Mouse (Mus musculus): Measurements from ENCODE around the gene Tmem163. TPM values are rescaled to one million over a fixed set of nuclear protein-coding genes. Genes with fewer than 3 reads are reported as not detected.

The Tmem163 gene
- polyA plus RNA-seq, 1 experiment from 2014 or later = 1.0 TPM

DNA sequence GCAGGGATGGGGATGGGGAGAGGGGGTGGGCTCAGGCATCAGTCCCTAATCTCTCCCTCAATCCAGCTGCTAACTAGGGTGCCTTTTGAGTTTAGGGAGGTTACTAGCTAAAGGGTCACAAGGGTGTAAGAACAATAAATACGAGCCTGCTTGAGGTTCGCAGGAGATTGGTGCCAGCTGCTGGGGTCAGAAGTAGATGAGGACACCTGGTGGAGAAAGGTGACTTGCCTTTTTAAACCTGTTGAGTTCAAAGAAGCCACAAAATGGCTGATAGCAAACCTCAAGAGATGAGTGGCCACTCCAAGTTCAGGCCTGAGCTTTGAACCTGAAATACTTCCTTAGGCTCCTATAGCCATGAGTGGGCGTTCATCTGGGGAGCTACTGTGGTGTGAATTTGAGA is 237.6 kb downstream of the Tmem163 start:
- H3K4me1 ChIP-seq (ENCODE audit: control insufficient read depth, insufficient read depth, low read length) = peaks cover 7% of the 10 kb centered on the region
- no peaks in the 10 kb centered on the region for H3K27me3 ChIP-seq (ENCODE audit: control insufficient read depth, insufficient read depth, low read length)
- 66% methylated on average over 3 of the region's 3 CpGs for WGBS
- H3K4me2 ChIP-seq (replicated peaks; ENCODE audit: low read depth, low read length) = no peak overlapping the region
- H3K4me3 ChIP-seq (ENCODE audit: low read depth, low read length) = no peak overlapping the region
- H3K27ac ChIP-seq (ENCODE audit: low read length) = no peak overlapping the region
- H3K9ac ChIP-seq (replicated peaks; ENCODE audit: low read depth, low read length) = no peak overlapping the region
- no peak for ATAC-seq (ENCODE audit: insufficient number of reproducible peaks, insufficient read depth, low FRiP score, low read depth)
- H3K9me3 ChIP-seq (ENCODE audit: control insufficient read depth, low read depth, low read length) = no peaks in the 10 kb centered on the region
- no peaks in the 10 kb centered on the region for H3K36me3 ChIP-seq (ENCODE audit: control insufficient read depth, insufficient read depth, low read length)

DNA sequence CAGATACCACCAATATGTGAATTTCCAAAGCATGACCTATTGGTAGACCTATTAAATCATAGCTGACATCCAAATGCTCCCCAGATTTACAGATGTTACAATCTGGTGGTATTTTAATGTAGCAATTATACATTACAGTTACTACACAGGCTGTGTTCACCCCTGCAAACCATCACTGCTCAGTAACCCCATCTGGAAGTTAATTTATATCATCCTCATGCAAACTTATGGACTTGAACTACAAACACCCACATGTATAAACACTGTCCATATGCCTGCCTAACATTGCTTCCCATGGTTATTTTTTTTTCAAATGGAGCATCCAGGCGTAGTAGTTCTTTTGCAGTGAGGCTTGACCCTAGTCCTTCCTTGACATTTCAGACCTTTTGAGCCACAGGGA is 238.3 kb downstream of the Tmem163 start:
- no peak overlapping the region for H3K27ac ChIP-seq (ENCODE audit: low read length)

DNA sequence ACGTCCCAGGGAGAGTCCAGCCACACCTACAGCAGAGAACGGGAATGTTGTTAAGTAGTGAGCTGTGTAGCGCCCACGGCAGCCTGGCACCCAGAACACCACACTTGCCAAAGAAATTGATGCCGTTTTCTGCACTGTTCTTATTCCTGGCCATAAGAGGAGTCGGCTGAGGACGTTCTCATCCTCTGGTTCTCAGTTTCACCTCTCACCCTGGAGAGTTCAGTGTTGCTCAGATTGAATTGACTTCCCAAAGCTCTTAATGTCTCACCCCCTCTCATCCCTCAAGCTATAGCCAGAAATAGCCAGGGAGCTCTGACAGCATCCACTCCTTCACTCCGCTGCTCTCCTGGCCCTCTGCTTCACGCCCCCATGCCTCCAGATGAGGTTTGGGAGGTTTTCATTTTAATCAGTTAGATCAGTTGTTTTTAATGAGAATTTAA is 239.9 kb downstream of the Tmem163 start:
- no peak for ATAC-seq (ENCODE audit: insufficient number of reproducible peaks, insufficient read depth, low FRiP score, low read depth)
- no peaks in the 10 kb centered on the region for H3K27me3 ChIP-seq (ENCODE audit: control insufficient read depth, insufficient read depth, low read length)
- no peak overlapping the region for H3K4me2 ChIP-seq (replicated peaks; ENCODE audit: low read depth, low read length)
- no peak overlapping the region for H3K27ac ChIP-seq (ENCODE audit: low read length)
- 79% methylated on average over 9 of the region's 9 CpGs for WGBS
- peaks cover 7% of the 10 kb centered on the region for H3K4me1 ChIP-seq (ENCODE audit: control insufficient read depth, insufficient read depth, low read length)
- no peaks in the 10 kb centered on the region for H3K9me3 ChIP-seq (ENCODE audit: control insufficient read depth, low read depth, low read length)
- no peak overlapping the region for H3K9ac ChIP-seq (replicated peaks; ENCODE audit: low read depth, low read length)
- H3K36me3 ChIP-seq (ENCODE audit: control insufficient read depth, insufficient read depth, low read length) = no peaks in the 10 kb centered on the region
- no peak overlapping the region for H3K4me3 ChIP-seq (ENCODE audit: low read depth, low read length)

More for the DNA sequence above, 238.3 kb downstream of the Tmem163 start:
- WGBS = 47% methylated on average over 1 of the region's 1 CpGs
- no peaks in the 10 kb centered on the region for H3K36me3 ChIP-seq (ENCODE audit: control insufficient read depth, insufficient read depth, low read length)
- no peaks in the 10 kb centered on the region for H3K9me3 ChIP-seq (ENCODE audit: control insufficient read depth, low read depth, low read length)
- no peak overlapping the region for H3K9ac ChIP-seq (replicated peaks; ENCODE audit: low read depth, low read length)
- no peaks in the 10 kb centered on the region for H3K27me3 ChIP-seq (ENCODE audit: control insufficient read depth, insufficient read depth, low read length)
- H3K4me1 ChIP-seq (ENCODE audit: control insufficient read depth, insufficient read depth, low read length) = peaks cover 7% of the 10 kb centered on the region
- H3K4me3 ChIP-seq (ENCODE audit: low read depth, low read length) = no peak overlapping the region
- no peak overlapping the region for H3K4me2 ChIP-seq (replicated peaks; ENCODE audit: low read depth, low read length)
- ATAC-seq (ENCODE audit: insufficient number of reproducible peaks, insufficient read depth, low FRiP score, low read depth) = no peak; the same call in 1 of the 2 replicates

DNA sequence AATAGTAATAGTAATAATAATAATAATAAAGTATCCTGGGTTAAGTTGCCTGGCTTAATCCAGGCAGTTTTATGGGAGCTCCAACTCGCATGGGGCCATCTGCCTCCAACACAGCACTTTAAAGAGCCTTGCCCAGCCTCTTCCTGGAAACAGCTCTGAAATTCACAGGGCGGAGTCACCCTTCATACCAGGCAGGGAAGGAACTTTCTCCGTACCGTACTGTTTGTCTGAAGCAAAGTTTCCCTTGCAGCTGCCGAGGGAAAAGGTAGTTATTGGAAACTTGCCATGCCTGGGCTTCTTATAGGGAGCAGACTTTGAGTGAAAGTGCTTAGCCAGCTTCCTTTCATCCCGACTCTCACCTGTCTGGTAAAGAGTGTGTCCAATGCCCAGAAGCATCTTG is 242.3 kb downstream of the Tmem163 start:
- H3K9ac ChIP-seq (replicated peaks; ENCODE audit: low read depth, low read length) = no peak overlapping the region
- WGBS = 51% methylated on average over 6 of the region's 6 CpGs
- no peak overlapping the region for H3K4me3 ChIP-seq (ENCODE audit: low read depth, low read length)
- H3K27ac ChIP-seq (ENCODE audit: low read length) = no peak overlapping the region
- no peaks in the 10 kb centered on the region for H3K36me3 ChIP-seq (ENCODE audit: control insufficient read depth, insufficient read depth, low read length)
- no peaks in the 10 kb centered on the region for H3K27me3 ChIP-seq (ENCODE audit: control insufficient read depth, insufficient read depth, low read length)
- H3K4me2 ChIP-seq (replicated peaks; ENCODE audit: low read depth, low read length) = no peak overlapping the region
- H3K9me3 ChIP-seq (ENCODE audit: control insufficient read depth, low read depth, low read length) = no peaks in the 10 kb centered on the region
- peaks cover 4% of the 10 kb centered on the region; the same call in 1 of the 2 replicates for H3K4me1 ChIP-seq (ENCODE audit: control insufficient read depth, insufficient read depth, low read length)
- no peak for ATAC-seq (ENCODE audit: insufficient number of reproducible peaks, insufficient read depth, low FRiP score, low read depth)

Other genes starting within 250 kb of the Tmem163 start
- gene Acmsd, start 49.9 kb upstream of the Tmem163 start, polyA plus RNA-seq (2014; fragmentation: Nextera tagmentation; extraction: Ambion mirVana) = 0.11 and 0.16 TPM in 2 replicates
- gene Ccnt2, start 94.6 kb upstream of the Tmem163 start, polyA plus RNA-seq (2014; fragmentation: Nextera tagmentation; extraction: Ambion mirVana) = 94.3 and 95.3 TPM in 2 replicates
- not detected in 2 replicates for gene Map3k19, start 175.5 kb upstream of the Tmem163 start, polyA plus RNA-seq (2014; fragmentation: Nextera tagmentation; extraction: Ambion mirVana)
- gene Rab3gap1, start 189.2 kb upstream of the Tmem163 start, polyA plus RNA-seq (2014; fragmentation: Nextera tagmentation; extraction: Ambion mirVana) = 29.4 and 33.8 TPM in 2 replicates